Mouse (Mus musculus): ENCODE measurements at regions not wholly inside any gene's neighbourhood (a gene's known extent, or its start where the extent isn't known, plus 50 kb on each side); places are given as distances from the start of the nearest gene placed in this dataset.

GRCm38 (mm10) chr1:185726811-185727210, 272.2 kb downstream of the Slc30a10 start:
- DNase-seq, result no peak

- no peak for DNase-seq
Observed at GRCm38 (mm10) chr1:185727749-185728148, 273.1 kb downstream of the Slc30a10 start.

DNA sequence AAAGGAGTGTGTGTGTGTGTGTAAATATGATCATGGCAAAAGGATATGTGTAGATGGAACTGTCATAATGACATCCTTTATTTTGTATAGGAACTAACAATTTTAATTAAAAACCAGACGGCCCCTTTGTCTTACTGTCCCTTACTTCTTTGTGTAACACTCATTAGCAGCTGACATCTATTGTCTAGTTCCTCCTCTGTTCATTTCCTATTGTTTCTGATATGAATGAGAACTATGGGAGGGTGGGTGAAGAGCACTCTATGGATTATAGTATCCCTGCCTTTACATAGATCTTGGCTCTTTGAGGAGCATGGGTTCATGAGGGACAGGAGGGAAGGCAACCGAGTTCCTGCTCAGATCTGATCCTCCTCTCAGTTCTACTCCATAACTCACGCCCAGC, 273.8 kb downstream of the Slc30a10 start:
- DNase-seq, result no peak

GRCm38 (mm10) chr1:185731062-185731461, 276.4 kb downstream of the Slc30a10 start:
- DNase-seq, result no peak

DNA sequence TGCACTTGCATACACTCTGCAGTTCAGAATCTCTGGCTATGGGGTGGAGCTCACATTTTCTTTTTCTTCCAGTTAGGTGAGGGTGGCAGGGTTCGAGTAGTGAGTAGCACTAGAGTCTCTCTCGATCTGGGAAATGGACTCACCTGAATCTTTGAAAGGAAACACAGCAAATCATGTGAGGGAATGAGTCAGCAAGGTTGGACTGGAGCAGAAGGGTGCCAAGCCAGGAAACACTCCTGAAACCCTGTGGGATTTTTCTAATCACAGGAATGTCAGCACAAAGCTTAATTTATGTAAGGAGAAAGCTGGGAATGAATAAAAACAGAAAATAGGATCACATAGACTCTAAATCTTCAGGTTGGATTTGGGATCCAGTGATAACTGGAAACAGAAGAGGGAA, 282.1 kb downstream of the Slc30a10 start:
- no peak for DNase-seq

GRCm38 (mm10) chr1:185741034-185741890, 286.6 kb downstream of the Slc30a10 start:
- no peak for DNase-seq

- DNase-seq, result no peak
Observed at GRCm38 (mm10) chr1:185749251-185749650, 294.6 kb downstream of the Slc30a10 start.

- no peak for DNase-seq
Observed at GRCm38 (mm10) chr1:185754486-185755290, 300.0 kb downstream of the Slc30a10 start.

DNA sequence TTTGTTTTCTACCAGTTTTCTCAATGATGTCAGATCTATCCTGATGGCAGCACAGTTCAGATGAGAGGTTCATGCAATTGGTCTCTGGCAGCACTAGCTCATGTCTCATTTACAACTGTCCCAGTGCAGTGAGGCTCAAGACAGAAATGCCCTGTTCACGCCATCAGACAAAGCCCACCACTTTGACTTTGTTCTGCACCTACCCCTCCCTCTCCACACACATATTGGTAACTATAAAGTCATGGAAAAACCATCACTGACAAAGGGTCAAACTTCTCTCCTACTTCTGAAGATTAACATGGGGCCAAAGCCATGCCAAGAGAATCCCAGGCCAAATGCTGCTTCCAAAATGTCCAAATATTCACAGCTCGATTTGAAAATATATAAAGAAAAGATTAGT, 302.7 kb downstream of the Slc30a10 start:
- DNase-seq, result no peak

DNA sequence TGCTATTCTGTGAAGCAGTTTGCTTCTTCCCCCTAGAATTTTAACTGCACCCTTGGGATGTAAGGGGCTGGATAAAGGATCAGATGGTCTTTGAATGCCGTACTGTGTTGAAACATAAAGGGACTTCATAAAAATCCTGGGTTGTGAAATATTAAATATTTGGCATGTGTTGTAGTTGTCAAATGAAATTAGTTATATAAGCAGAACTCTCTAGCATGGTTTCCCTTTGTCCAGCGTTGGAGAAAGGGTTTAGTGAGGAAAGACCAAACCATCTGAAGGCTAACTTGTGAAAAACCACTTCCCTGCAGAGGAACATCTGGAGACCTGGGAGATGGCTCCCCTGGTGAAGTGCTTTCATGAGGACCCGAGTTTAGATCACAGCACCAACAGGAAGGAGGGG, 319.6 kb downstream of the Slc30a10 start:
- DNase-seq, result no peak

GRCm38 (mm10) chr1:185779604-185780003, 325.0 kb downstream of the Slc30a10 start:
- no peak for DNase-seq

DNA sequence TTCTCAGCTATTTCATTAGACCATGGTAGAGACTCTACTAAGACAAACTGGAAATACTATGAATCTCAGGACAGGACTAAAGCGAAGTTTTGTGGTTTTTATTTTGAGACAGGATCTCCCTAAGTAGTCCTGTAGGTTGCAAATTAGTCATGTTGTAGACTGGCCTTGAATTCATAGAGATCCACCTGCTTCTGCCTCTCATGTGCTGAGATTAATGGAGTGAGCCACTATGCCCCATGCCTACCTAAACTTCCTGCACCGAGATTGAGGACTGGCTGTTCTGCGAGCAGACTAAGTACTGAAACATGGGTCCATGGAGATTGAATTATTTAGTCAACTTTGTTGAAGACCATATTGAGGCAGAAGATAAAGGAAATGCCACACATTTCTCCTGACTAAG, 315.0 kb downstream of the Lyplal1 start:
- no peak for DNase-seq

DNA sequence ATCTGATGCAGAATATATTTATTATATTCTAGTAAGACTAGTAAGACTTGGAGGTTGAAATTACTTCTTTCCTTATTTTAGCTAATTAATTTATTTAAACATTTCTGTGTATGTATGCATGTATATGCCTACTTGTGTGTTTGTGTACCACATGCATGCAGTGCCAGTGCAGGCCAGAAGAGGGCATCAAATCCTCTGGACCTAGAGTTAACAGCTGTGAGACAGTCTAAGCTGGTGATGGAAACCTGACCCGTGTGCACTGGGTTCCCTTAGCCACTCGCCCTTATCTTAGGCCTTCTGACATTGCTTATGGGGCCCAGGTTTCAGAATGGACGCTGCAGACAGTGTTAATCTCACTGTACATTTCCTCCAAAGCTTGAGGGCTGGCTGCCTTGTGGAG, 302.2 kb downstream of the Lyplal1 start:
- DNase-seq, result no peak

- no peak for DNase-seq
Observed at GRCm38 (mm10) chr1:185819044-185819443, 298.1 kb downstream of the Lyplal1 start.

DNA sequence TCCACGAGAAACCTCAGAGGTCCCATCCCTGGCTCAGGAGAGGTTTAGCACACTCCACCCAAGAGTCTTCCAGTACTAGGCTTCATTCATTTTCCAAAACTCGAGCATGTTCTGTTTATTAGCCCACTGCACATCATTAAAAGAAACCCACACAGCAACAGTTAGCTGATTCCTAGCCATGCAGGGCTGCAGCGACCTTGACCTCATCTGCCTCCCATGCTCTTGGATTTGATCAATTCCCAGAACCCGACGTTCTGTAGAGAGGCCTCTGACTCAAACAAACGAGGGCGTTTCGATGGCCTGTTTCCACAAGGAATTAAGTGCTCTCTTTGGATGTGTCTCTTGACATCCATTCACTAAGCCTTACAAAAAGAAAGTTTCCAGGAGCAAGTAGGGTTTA, 294.9 kb downstream of the Lyplal1 start:
- no peak for DNase-seq

- no peak for DNase-seq
Observed at GRCm38 (mm10) chr1:185823226-185823625, 293.9 kb downstream of the Lyplal1 start.

GRCm38 (mm10) chr1:185823956-185824355, 293.2 kb downstream of the Lyplal1 start:
- DNase-seq, result no peak

- no peak for DNase-seq
Observed at GRCm38 (mm10) chr1:185827986-185828385, 289.1 kb downstream of the Lyplal1 start.

- DNase-seq, result no peak
Observed at GRCm38 (mm10) chr1:185828486-185828885, 288.6 kb downstream of the Lyplal1 start.

GRCm38 (mm10) chr1:185832059-185832458, 285.1 kb downstream of the Lyplal1 start:
- no peak for DNase-seq

GRCm38 (mm10) chr1:185834171-185834570, 282.9 kb downstream of the Lyplal1 start:
- DNase-seq, result no peak

DNA sequence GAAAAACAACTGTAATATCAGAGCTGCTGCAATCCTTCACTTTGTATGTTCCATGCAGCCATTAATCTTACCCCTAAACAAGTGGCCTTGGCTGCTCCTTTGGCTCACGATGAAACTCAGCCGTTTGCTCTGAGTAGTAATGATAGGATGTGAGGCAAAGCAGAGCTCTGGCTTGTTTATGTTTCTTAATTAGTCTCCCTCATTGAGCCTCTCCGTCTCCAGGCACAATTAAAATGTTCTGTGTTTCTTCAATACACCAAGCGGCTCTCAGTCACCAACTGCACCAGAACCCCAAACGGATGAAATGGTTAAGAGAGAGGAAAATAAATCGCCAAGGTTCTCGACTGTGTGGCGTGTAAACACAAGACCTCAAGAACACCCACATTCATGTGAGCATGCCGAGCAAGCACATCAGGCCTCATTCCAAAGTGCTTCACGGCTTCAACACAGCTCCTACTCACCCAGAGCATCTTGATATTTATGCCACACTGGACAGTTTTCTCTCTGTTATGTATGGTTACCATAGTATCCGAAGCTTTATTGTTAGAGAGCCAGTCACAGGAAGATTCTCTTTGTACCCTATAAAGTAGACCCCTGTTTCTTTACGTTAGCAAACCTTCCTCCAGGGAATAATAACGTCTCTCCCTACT, 280.4 kb downstream of the Lyplal1 start:
- no peak for DNase-seq

DNA sequence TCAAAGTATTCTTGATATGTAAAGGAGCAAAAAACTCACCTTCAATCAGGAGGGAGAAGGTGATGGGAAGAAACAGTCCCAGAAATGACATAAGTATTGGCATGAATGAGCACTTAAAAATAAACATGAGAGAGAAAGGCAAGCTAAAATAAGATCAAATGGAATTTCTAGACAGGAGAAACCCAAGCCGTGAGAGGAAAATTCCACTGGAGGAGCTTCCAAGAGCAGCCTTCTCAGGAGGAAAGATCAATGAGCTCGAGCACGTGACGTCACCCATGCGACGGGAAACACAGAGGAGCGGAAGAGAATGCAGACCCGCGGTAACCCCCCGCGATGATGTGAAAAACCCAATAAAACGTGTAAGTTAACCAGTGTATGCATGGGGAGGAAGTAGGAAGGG, 274.6 kb downstream of the Lyplal1 start:
- DNase-seq, result no peak

GRCm38 (mm10) chr1:185847161-185847560, 269.9 kb downstream of the Lyplal1 start:
- DNase-seq, result no peak

All from B cell, adult 2 months (primary cell).